Mouse (Mus musculus) small intestine, adult 2 months (tissue): ENCODE data around the gene Dhx15.

ENCODE experiments used
- CTCF ChIP-seq: fragments of 200-500 bp; IDR thresholded peaks from 2 replicates; pipeline ENCODE4 v1.5.1; 2012; ENCODE audit warnings: low read depth, mild to moderate bottlenecking, control low read depth, inconsistent platforms, low read length, moderate library complexity, mixed read lengths; ENCODE audit not compliant: insufficient replicate concordance, insufficient read length; ENCODE audit errors: extremely low read depth
- POLR2A ChIP-seq: fragments of 200-500 bp; IDR thresholded peaks from 2 replicates; pipeline ENCODE4 v1.6.1; 2012; ENCODE audit warnings: low read depth, mild to moderate bottlenecking, control low read depth, inconsistent platforms, low read length, moderate library complexity

- TF ChIP-seq CTCF (no peak), POLR2A (no peak)
Observed at GRCm38 (mm10) chr5:52130496-52130895, 59.8 kb downstream of the Dhx15 start.
